Mouse (Mus musculus): ENCODE data around the gene Spz1. TPM values are rescaled to one million over a fixed set of nuclear protein-coding genes. Genes with fewer than 3 reads are reported as not detected.

The Spz1 gene
- total RNA-seq, 2 experiments from 2014 or later, result not detected

GRCm38 (mm10) chr13:92593731-92594396 lies 17.9 kb upstream of the Spz1 start:
- no peak overlapping the region for H3K27ac ChIP-seq
- intact Hi-C loops (cut with DNase I), result no loop called here
- DNase-seq, result no peak
- no peak overlapping the region for H3K4me3 ChIP-seq
- no peak for TF ChIP-seq CTCF (IDR thresholded peaks at IDR 0.05)

- no peak overlapping the region for H3K4me3 ChIP-seq
- intact Hi-C loops (cut with DNase I), result no loop called here
- H3K27ac ChIP-seq, result no peak overlapping the region
- TF ChIP-seq CTCF (IDR thresholded peaks at IDR 0.05), result no peak
- peak; percentile 20 for DNase-seq
Measured at GRCm38 (mm10) chr13:92592786-92593635, 17.0 kb upstream of the Spz1 start.

DNA sequence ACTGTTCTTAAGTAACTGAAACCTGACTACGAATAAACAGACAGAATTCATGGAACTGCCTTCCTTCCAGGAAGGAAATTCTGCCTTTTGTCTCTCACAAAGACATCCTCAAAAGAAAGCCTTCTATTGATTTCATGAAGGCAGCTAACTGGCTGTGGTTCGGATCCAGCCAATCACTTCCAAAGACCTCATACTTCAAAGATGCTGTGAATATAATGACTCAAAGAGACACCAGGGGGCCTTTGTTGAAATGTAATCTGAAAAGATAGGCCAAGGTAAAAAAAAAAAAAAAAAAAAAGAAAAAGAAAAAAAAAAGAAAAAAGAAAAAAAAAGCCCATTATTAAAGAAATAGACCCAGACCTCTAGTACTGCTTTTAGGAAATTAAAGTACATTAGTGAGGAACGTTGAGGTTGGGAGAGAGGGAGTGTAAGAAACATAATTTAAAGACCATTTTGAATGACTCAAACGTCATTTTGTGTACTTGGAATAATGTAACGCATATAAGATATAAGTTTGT lies 16.4 kb upstream of the Spz1 start:
- TF ChIP-seq CTCF (IDR thresholded peaks at IDR 0.05), result no peak
- intact Hi-C loops (cut with DNase I), result no loop called here
- no peak overlapping the region for H3K27ac ChIP-seq

GRCm38 (mm10) chr13:92591225-92591624 lies 15.3 kb upstream of the Spz1 start:
- no peak overlapping the region for H3K27ac ChIP-seq
- no peak overlapping the region for H3K4me3 ChIP-seq
- intact Hi-C loops (cut with DNase I), result no loop called here
- TF ChIP-seq CTCF (IDR thresholded peaks at IDR 0.05), result no peak
- no peak for DNase-seq

More for the DNA sequence above, 16.4 kb upstream of the Spz1 start:
- no peak overlapping the region for H3K4me3 ChIP-seq
- no peak for DNase-seq

DNA sequence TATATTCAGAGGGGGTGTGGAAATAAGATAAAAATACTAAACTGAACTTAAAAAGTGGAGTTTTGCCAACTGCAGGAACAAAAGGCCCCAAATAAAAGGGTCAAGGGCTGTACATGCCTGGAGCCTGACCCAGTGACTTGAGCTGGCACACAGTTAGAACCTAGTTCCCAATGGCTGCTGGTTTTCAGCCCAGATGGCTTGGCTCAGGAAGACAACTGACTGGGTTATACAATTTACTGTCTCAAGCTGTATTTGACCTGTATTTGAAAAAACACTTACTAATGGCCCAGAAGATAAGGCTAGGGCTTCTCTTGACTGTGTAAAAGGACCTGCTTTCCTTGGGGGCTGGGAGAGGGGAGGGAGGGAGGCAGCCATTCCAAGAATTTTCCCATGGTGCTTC lies 13.3 kb upstream of the Spz1 start:
- no peak for TF ChIP-seq CTCF (IDR thresholded peaks at IDR 0.05)
- H3K27ac ChIP-seq, result no peak overlapping the region
- intact Hi-C loops (cut with DNase I), result no loop called here
- no peak overlapping the region for H3K4me3 ChIP-seq
- DNase-seq, result no peak

- H3K4me3 ChIP-seq, result no peak overlapping the region
- no peak for TF ChIP-seq CTCF (IDR thresholded peaks at IDR 0.05)
- intact Hi-C loops (cut with DNase I), result no loop called here
- no peak for DNase-seq
- H3K27ac ChIP-seq, result no peak overlapping the region
Measured at GRCm38 (mm10) chr13:92588704-92589103, 12.7 kb upstream of the Spz1 start.

DNA sequence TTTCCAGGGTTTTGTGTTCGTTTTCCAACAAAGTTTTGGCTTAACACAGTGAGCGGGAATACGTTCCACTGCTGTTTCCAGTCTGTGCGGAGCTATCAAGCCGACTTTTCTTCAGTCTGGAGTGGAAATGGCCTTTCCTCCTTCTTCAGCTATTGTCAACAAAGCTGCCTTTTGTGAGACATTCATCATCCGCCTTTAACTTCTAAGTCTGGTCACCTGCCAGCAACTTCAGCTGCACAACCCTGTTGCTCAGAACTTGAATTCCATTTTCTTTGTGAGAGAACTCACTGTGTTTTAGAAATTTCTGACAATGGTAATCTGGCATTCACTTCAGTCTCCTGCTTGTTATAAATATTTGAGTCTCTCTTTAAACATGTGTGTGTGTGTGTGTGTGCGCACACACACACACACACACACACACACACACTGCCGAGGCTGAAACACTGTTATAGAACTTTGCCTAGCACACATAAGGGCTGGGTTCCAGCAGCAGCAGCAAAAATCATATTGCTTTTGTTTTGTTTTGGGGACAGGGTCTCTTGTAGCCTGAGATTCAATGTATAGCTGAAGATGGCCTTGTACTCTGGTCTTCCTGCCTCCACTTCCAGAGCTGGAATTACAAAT lies 8.2 kb upstream of the Spz1 start:
- no peak overlapping the region for H3K27ac ChIP-seq
- no peak for TF ChIP-seq CTCF (IDR thresholded peaks at IDR 0.05)
- intact Hi-C loops (cut with DNase I), result no loop called here
- no peak for DNase-seq
- H3K4me3 ChIP-seq, result no peak overlapping the region

DNA sequence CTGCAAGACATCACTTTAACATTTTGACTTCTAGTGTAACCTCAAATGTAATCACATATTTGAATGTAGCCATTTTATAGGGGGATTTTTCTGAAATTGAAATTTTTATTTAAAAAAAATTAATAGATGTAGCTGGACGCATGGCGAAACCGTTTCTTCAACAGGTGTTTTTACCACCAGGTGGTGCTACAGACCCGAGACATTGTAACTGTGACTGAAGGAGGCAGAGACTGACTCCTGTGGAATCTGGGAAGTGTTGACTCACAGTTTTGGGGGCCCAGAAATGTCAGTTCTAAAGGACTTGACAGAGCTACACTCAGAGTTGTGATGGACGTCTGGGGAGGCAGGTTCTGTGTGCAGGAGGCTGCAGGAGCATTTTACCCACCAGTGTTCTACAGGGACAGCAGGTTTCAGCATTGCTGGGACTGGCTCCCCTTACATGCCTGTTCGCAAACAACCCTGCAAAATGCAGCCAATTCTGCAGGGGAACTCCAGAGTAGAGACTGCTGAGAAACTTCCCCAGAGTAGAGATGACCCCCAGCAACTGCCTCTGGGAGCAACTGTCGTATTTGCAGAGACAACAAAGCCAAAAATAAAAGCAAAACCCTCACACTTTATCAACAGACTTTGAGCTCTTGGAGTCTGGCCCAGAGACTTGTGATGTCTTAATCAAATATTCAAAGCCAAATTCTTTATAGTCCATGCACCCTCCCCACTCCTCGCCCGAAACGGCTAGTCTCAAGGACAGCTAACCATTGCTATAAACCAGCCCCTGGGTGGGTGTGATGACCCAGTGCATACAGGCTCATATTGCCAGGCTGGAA lies 4.5 kb upstream of the Spz1 start:
- Histone ChIP-seq H3K4me3 (no peak overlapping the region), H3K27ac (no peak overlapping the region)
- peak; percentile 93; the same call in 1 of the 2 replicates for TF ChIP-seq CTCF (IDR thresholded peaks at IDR 0.05)
- intact Hi-C loops (cut with DNase I), result loop anchor here (1.0 kb wide), 1 partner anchor 160 kb away; no protein-coding TSS in a partner anchor
- peak; percentile 67 for DNase-seq

GRCm38 (mm10) chr13:92578210-92578609 lies 2.2 kb upstream of the Spz1 start:
- intact Hi-C loops (cut with DNase I), result no loop called here
- DNase-seq, result no peak
- Histone ChIP-seq H3K27ac (no peak overlapping the region), H3K4me3 (no peak overlapping the region)
- no peak for TF ChIP-seq CTCF (IDR thresholded peaks at IDR 0.05)

DNA sequence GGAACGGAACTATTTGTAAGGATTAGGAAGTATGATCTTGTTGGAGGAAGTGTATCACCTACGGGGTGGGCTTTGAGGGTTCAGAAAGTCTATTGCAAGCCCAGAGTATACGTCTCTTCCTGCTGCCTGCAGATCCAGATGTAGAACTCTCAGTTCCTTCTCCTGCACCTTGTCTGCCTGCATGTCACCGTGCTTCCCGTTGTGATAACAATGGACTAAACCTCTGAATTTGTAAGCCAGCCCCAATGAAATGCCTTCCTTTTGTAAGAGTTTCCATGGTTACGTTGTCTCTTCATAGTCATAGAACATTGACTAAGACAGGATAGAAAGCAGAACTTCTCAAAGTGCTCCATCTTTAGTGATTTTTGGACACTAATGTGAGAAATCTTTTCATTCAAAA lies 716 bp upstream of the Spz1 start:
- no peak for TF ChIP-seq CTCF (IDR thresholded peaks at IDR 0.05)
- intact Hi-C loops (cut with DNase I), result no loop called here
- Histone ChIP-seq H3K27ac (no peak overlapping the region), H3K4me3 (no peak overlapping the region)
- no peak for DNase-seq

DNA sequence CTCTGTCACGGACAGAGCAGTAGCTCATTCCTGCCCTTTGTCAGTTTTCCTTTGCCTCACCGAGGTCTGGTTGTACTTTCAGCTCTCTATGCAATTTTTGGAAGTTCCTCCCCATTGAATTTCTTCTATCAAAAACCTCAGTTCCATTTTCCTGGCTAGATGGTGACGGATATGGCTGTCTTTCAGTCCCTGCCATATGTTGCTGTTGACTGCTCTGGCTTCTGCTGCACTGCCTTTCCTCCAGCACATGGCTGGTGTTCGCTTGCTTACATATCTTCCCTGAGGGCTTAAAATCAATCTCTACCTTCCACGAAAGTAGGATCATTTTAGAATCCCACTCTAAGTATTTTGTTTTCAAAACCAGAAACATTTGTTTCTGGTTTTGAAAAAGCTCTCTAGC lies 16.5 kb downstream of the Spz1 start:
- no peak for TF ChIP-seq CTCF (IDR thresholded peaks at IDR 0.05)
- no peak overlapping the region for H3K4me3 ChIP-seq

GRCm38 (mm10) chr13:92557229-92557628 lies 18.7 kb downstream of the Spz1 start:
- DNase-seq, result no peak
- intact Hi-C loops (cut with DNase I), result no loop called here
- Histone ChIP-seq H3K27ac (no peak overlapping the region), H3K4me3 (no peak overlapping the region)
- TF ChIP-seq CTCF (IDR thresholded peaks at IDR 0.05), result no peak

More for the DNA sequence above, 16.5 kb downstream of the Spz1 start:
- DNase-seq, result no peak
- no peak overlapping the region for H3K27ac ChIP-seq
- intact Hi-C loops (cut with DNase I), result no loop called here
